Mouse (Mus musculus) lung, adult 2 months (tissue): ENCODE data around the gene Camta1.

Experiments
- CTCF ChIP-seq: fragments of 200-500 bp; IDR thresholded peaks from 2 replicates; pipeline ENCODE4 v1.5.1; 2011; ENCODE audit warnings: mild to moderate bottlenecking, low read length, control low read depth; ENCODE audit not compliant: insufficient read depth
- POLR2A ChIP-seq: fragments of 200-500 bp; IDR thresholded peaks from 2 replicates; pipeline ENCODE4 v1.6.1; 2011; ENCODE audit warnings: low read depth, mild to moderate bottlenecking, control low read depth, low read length, borderline replicate concordance; ENCODE audit errors: extremely low read depth

- TF ChIP-seq CTCF (no peak), POLR2A (no peak)
Measured at GRCm38 (mm10) chr4:151074817-151075216, 786.9 kb downstream of the Camta1 start.
